Mouse (Mus musculus): ENCODE data around the gene Kif24. TPM values are rescaled to one million over a fixed set of nuclear protein-coding genes. Genes with fewer than 3 reads are reported as not detected.
A peak's percentile ranks its signal among the peaks of the same experiment; 100 is the strongest.

Kif24 gene
- polyA plus RNA-seq (2015; fragmentation: Nextera tagmentation; extraction: Ambion mirVana), result 8.8 and 9.6 TPM in 2 replicates

DNA sequence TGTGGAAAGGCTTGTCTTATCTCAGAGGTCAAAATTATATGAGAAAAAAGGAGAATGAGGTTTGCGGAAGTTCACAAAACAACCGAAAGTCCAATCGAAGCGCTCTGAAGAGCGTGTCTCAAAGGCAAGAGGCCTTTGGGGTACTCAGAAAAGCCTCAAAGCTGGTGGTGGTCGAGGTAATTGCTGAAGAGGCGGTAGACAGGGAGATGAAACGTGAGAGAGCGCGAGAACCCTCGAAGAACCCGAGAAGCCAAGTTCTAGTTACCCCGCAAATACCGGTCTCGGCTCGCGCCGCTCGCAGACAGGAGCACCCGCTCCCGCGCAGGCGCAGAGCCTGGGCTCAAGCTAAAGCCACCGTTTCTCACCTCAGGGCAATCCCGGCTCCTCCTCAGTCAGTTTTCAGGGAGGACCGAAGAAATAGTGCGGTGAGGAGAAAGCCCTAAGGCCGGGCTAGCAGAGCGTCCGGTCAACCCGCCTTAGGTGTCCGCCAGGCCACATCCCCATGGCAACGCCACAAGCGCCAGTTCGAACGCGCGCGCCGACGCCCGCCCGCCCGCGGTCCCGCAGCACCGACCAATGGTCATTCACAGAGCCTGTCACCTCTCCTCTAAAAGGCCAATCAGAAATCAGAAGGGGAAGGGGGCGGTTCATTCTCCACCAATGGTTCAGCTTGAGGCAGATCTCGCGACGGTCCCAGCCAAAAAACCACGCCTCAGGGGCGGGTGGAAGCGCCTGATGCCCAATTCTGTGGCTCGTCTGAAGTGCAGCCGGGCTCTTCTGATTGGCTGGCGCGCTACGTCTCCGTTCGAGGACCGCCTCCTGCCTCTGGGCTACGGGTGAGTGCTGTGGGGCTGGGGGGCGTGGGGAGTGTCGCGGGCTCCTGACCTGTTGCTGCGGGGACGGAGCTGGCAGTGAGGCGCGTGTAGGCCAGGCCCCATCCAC lies at the start of gene Kif24, which contains the start of gene Nudt2:
Kif24 (minus strand) TSS at position 543 of the 942 bp plus-strand sequence.
Nudt2 (plus strand) TSS at position 807 of the 942 bp plus-strand sequence.
- peaks cover 21% of the 10 kb centered on the region for H3K4me1 ChIP-seq
- no peaks in the 10 kb centered on the region for H3K9me3 ChIP-seq
- peak; percentile 99 for ATAC-seq (ENCODE audit: low FRiP score, low read depth)
- no peaks in the 10 kb centered on the region for H3K27me3 ChIP-seq
- peak within 1 kb of the TSS; percentile 73 for H3K4me3 ChIP-seq
- peak within 1 kb of the TSS; percentile 68 for H3K4me2 ChIP-seq (replicated peaks)
- WGBS, result under 1% methylated on average over 70 of the region's 70 CpGs
- no peaks in the 10 kb centered on the region for H3K36me3 ChIP-seq
- H3K27ac ChIP-seq, result peak within 1 kb of the TSS; percentile 44; the same call in 1 of the 2 replicates
- peak within 1 kb of the TSS; percentile 75 for H3K9ac ChIP-seq

DNA sequence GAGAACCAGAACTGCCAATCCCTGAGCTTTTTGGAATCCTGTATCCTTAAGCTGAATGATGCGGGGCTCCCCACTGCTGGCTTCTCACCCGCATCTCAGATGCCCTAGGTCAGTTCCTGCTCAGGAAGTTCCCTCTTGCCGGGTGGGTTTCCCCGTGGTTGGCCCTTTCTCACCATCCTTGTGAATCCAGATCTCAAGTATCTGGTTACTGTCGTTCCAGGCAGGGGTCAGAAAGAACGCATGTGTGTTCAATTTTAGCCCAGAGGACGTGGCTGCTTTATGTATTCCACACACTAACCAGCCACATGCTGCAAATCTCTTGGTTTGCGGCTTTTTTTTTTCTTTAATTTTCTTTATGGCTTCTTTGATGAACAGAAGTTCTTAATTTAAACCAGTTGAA lies 49.0 kb upstream of the Kif24 start:
- no peaks in the 10 kb centered on the region for H3K9me3 ChIP-seq
- no peak overlapping the region for H3K4me3 ChIP-seq
- H3K36me3 ChIP-seq, result no peaks in the 10 kb centered on the region
- peaks cover 25% of the 10 kb centered on the region for H3K27me3 ChIP-seq
- peak overlapping the region; percentile 61 for H3K27ac ChIP-seq
- H3K4me2 ChIP-seq (replicated peaks), result peak overlapping the region; percentile 37
- no peak for ATAC-seq (ENCODE audit: low FRiP score, low read depth)
- peaks cover 10% of the 10 kb centered on the region for H3K4me1 ChIP-seq
- 3% methylated on average over 8 of the region's 8 CpGs for WGBS
- 0 out of 2 replicates have a peak overlapping the region, but pooled peaks have one; percentile 36 for H3K9ac ChIP-seq

DNA sequence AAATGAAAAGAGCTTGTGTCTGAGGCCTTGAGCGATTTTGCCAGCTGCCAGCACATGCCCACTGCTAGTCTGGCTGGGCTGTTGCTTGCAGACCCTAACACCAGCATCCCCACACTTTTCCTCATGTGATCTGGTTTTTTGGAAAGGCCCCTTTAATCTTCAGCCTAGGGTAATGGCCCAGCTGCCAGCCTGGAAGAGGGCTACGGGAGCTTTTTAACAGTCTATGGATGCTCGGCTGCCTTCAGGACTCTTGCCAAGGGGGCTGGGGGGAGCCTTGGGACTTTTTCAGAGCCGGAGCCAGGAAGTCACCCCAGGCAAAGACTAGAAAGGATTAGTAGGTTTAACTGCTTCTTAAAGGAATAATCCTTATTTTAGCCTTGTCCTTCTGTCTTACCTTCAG lies 48.6 kb upstream of the Kif24 start:
- peak overlapping the region; percentile 61 for H3K27ac ChIP-seq
- no peak overlapping the region for H3K4me3 ChIP-seq
- ATAC-seq (ENCODE audit: low FRiP score, low read depth), result 0 out of 2 replicates have a peak, but pooled peaks have one; percentile 15
- WGBS, result 18% methylated on average over 4 of the region's 4 CpGs
- no peaks in the 10 kb centered on the region for H3K9me3 ChIP-seq
- 0 out of 2 replicates have a peak overlapping the region, but pooled peaks have one; percentile 36 for H3K9ac ChIP-seq
- H3K27me3 ChIP-seq, result peaks cover 27% of the 10 kb centered on the region
- peaks cover 10% of the 10 kb centered on the region for H3K4me1 ChIP-seq
- no peaks in the 10 kb centered on the region for H3K36me3 ChIP-seq
- peak overlapping the region; percentile 37 for H3K4me2 ChIP-seq (replicated peaks)

DNA sequence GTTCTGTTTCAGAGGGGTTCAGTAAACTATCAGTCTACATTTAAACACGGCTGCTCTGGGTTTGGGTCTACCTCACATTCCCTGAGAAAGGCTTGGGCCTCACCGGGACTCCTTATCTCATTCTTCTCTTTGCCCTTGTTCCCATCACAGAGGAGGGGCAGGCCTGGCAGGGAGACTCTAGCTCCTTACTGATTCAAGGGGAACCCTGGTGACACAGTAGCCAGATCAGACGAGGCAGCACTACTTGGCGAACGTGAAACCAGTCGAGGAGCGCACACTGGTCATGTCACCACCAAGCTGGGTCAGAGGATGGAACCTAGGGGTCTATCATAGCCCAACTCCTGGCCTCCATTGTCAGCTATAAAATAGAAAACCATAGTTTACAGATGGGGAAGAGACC lies 43.3 kb upstream of the Kif24 start:
- Histone ChIP-seq H3K36me3 (no peaks in the 10 kb centered on the region), H3K4me3 (no peak overlapping the region), H3K9me3 (no peaks in the 10 kb centered on the region), H3K9ac (no peak overlapping the region), H3K4me1 (peaks cover 16% of the 10 kb centered on the region), H3K27ac (no peak overlapping the region), H3K4me2 (replicated peaks) (peak overlapping the region; percentile 93; the same call in 1 of the 2 replicates), H3K27me3 (peaks cover 48% of the 10 kb centered on the region)
- no peak for ATAC-seq (ENCODE audit: low FRiP score, low read depth)
- 47% methylated on average over 7 of the region's 7 CpGs for WGBS

DNA sequence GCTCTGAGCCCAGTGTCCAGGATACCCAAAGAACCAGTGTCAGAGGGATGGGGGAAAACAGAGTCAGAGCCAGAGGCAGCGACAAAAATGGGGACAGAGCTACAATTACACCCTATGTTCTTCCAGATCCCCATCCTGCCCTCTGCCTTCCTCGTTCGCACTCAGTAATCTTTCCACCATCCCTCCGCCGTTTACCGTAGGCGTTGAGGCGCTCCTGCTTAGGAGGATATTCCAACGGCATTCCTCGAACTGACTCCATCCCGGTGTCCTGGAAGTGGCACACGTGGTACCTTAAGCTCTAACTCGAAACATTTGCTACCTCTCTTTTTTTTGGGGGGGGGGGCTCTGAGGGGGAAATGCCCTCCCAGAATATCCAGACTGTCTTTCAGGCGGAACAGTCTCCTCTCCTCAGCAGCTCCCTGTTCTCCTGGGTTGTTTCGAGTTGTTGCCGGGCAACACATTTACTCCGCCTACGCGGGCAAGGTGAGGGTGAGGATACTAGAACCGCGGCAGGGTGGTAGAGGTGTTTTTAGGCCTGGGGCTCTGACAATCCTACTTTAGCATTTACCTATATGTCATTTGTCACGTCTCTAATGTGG lies 42.7 kb upstream of the Kif24 start:
- ATAC-seq (ENCODE audit: low FRiP score, low read depth), result no peak
- peak overlapping the region; percentile 72 for H3K9ac ChIP-seq
- H3K9me3 ChIP-seq, result no peaks in the 10 kb centered on the region
- peak overlapping the region; percentile 93 for H3K4me2 ChIP-seq (replicated peaks)
- 1% methylated on average over 22 of the region's 22 CpGs for WGBS
- no peaks in the 10 kb centered on the region for H3K36me3 ChIP-seq
- peaks cover 21% of the 10 kb centered on the region for H3K4me1 ChIP-seq
- H3K27me3 ChIP-seq, result peaks cover 52% of the 10 kb centered on the region
- H3K4me3 ChIP-seq, result peak overlapping the region; percentile 57
- no peak overlapping the region for H3K27ac ChIP-seq

DNA sequence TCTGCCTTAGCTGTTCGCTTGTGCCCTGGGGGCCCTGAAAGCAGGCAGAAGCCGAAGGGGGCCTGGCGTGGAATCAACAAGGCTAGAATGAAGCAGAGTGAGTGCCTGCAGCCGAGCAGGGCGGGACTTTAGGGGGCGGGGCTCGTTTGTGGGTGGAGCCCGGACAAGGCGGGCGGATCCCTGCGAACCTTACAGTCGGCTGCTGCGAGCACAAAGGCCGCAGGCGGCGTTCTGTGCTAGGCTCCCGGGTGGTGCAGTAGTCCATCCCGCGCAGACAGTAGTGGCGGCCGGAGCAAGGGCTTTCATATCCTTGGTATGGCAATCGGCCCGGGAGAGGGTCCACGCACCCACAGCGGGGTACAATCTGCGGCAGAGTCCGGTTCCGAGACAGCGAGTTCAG lies 42.2 kb upstream of the Kif24 start:
- H3K4me2 ChIP-seq (replicated peaks), result peak overlapping the region; percentile 93
- peak overlapping the region; percentile 57 for H3K4me3 ChIP-seq
- peaks cover 57% of the 10 kb centered on the region for H3K27me3 ChIP-seq
- H3K9me3 ChIP-seq, result no peaks in the 10 kb centered on the region
- under 1% methylated on average over 29 of the region's 29 CpGs for WGBS
- H3K36me3 ChIP-seq, result no peaks in the 10 kb centered on the region
- peak overlapping the region; percentile 72 for H3K9ac ChIP-seq
- ATAC-seq (ENCODE audit: low FRiP score, low read depth), result peak; percentile 77
- H3K4me1 ChIP-seq, result peaks cover 26% of the 10 kb centered on the region
- H3K27ac ChIP-seq, result no peak overlapping the region

DNA sequence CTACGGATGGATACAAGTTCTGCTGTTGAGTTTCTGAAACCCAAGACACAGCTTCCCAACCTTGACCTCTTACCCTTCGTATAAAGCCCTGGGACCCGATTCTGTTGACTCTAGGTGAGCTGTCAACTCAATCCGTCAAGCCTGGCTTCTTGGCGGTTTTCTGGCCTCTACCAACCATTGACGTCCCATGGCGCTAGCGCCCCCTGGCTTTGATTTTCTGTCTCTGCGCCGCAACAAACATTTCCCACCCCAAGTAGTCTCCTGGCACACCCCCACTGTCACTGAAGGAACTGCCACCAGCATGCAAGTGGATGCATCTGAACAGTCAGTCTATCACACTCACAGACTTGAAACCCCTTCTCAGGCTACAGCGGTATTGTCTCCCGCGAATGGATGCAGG lies 41.5 kb upstream of the Kif24 start:
- no peak overlapping the region for H3K9ac ChIP-seq
- peak overlapping the region; percentile 57; the same call in 1 of the 2 replicates for H3K4me3 ChIP-seq
- H3K27ac ChIP-seq, result no peak overlapping the region
- peak overlapping the region; percentile 93 for H3K4me2 ChIP-seq (replicated peaks)
- WGBS, result 10% methylated on average over 13 of the region's 13 CpGs
- no peaks in the 10 kb centered on the region for H3K9me3 ChIP-seq
- no peak for ATAC-seq (ENCODE audit: low FRiP score, low read depth)
- no peaks in the 10 kb centered on the region for H3K36me3 ChIP-seq
- H3K27me3 ChIP-seq, result peaks cover 64% of the 10 kb centered on the region
- H3K4me1 ChIP-seq, result peaks cover 28% of the 10 kb centered on the region

DNA sequence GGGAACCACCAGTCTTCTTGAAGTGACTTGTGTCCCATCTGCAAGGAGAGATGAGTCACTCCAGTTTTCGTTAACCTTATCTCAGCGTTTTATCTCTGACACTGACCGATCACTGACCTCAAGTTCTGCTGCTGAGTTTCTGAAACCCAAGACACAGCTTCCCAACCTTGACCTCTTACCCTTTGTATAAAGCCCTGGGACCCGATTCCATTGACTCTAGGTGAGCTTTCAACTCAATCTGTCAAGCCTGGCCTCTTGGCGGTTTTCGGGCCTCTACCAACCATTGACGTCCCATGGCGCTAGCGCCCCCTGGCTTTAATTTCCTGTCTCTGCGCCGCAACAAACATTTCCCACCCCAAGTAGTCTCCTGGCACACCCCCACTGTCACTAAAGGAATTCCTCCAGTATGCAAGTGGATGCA lies 40.5 kb upstream of the Kif24 start:
- no peak overlapping the region for H3K4me2 ChIP-seq (replicated peaks)
- no peaks in the 10 kb centered on the region for H3K9me3 ChIP-seq
- no peak overlapping the region for H3K9ac ChIP-seq
- H3K4me1 ChIP-seq, result peaks cover 28% of the 10 kb centered on the region
- no peak overlapping the region for H3K27ac ChIP-seq
- no peak overlapping the region for H3K4me3 ChIP-seq
- ATAC-seq (ENCODE audit: low FRiP score, low read depth), result no peak
- peaks cover 74% of the 10 kb centered on the region for H3K27me3 ChIP-seq
- no peaks in the 10 kb centered on the region for H3K36me3 ChIP-seq
- WGBS, result 55% methylated on average over 11 of the region's 11 CpGs

DNA sequence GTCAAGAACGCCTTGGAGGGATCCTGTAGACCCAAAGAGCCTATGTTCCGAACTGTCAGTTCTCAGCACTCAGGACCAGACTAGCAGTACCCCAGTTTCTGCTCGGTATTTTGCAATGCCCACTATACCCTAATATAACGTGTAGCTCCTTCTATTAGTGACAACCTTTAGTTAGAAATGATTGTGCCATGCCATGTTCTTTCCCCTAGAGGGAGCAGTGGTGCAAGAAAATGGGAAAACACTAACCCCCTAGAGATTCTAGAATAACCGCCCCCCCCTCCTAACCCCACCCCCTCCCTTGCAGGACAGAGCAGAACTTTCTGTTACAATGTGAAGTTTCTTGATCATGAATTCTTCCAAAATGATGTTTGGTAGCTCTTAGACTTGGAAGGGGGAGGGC lies 39.6 kb upstream of the Kif24 start:
- no peak for ATAC-seq (ENCODE audit: low FRiP score, low read depth)
- Histone ChIP-seq H3K4me2 (replicated peaks) (no peak overlapping the region), H3K4me3 (no peak overlapping the region), H3K27me3 (peaks cover 76% of the 10 kb centered on the region), H3K27ac (no peak overlapping the region), H3K9ac (no peak overlapping the region), H3K4me1 (peaks cover 28% of the 10 kb centered on the region), H3K36me3 (no peaks in the 10 kb centered on the region), H3K9me3 (no peaks in the 10 kb centered on the region)
- WGBS, result 78% methylated on average over 5 of the region's 5 CpGs

DNA sequence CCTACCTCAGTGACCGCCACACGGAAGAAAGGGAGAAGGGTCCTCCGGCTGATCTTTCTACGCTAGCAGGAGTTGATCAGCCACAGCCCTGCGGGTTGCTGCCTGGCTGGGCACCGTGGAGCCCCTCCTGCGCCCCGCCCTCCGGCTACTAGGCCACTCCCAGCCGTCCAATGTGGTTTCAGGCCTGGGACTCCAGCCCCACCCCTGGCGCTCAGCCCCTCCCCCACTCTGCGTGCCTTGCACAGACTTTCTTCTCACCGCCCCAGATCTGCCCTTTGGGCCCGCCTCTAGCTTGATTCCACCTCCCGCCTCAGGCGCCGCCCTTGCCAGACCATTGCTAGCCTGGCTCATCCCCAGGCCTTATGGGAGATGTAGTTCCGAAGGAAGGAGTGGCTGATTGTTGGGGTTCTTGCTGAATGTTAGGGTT lies 38.3 kb upstream of the Kif24 start, which contains the start of gene AI464131:
AI464131 (minus strand) TSS at position 91 of the 427 bp plus-strand sequence.
- peak within 1 kb of the TSS; percentile 43 for H3K4me3 ChIP-seq
- H3K4me1 ChIP-seq, result peaks cover 41% of the 10 kb centered on the region
- peak within 1 kb of the TSS; percentile 68 for H3K4me2 ChIP-seq (replicated peaks)
- peaks cover 76% of the 10 kb centered on the region for H3K27me3 ChIP-seq
- no peaks in the 10 kb centered on the region for H3K36me3 ChIP-seq
- H3K9me3 ChIP-seq, result no peaks in the 10 kb centered on the region
- peak; percentile 91 for ATAC-seq (ENCODE audit: low FRiP score, low read depth)
- H3K27ac ChIP-seq, result 0 out of 2 replicates have a peak within 1 kb of the TSS, but pooled peaks have one; percentile 29
- 2% methylated on average over 18 of the region's 18 CpGs for WGBS
- H3K9ac ChIP-seq, result peak within 1 kb of the TSS; percentile 64

DNA sequence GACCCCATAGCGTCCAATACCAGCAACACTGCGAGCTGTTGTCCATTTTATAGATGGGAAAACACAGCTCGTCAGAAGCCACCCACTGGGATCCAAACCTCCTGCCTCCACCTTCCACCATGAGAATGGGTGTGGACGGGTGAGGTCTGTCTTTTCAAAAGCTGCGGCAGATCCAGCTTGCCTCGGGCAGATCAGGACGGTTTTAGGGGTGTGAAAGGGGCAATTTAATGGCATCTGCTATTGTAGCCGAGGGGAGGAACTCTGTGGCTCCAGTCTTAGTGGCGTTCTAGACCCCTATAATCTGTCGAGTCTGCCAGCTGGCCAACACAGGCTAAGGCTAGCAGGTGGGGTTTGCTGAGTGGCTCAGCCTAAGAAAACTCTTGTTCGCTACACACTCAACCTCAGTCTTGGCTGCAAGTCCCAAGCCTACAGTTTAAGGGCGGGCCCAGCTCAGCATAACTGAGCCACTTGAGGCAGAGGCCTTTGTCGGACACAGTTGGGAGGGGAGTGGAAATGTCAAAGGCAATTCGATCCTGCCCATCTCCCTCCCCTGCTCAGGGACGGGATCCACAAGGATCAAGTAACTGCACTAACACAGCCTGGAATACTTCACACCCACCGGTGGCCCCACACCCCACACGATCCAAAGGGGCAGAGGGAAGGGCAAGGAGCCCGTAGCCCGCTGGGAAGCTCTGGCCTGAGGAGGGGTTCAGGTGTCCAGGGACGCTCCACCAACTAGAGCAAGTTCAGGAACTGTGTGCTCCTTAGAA lies 37.7 kb upstream of the Kif24 start:
- peak overlapping the region; percentile 64 for H3K9ac ChIP-seq
- ATAC-seq (ENCODE audit: low FRiP score, low read depth), result peak; percentile 43
- no peaks in the 10 kb centered on the region for H3K9me3 ChIP-seq
- H3K27me3 ChIP-seq, result peaks cover 78% of the 10 kb centered on the region
- H3K4me1 ChIP-seq, result peaks cover 43% of the 10 kb centered on the region
- H3K4me2 ChIP-seq (replicated peaks), result peak overlapping the region; percentile 68
- 0 out of 2 replicates have a peak overlapping the region, but pooled peaks have one; percentile 29 for H3K27ac ChIP-seq
- no peaks in the 10 kb centered on the region for H3K36me3 ChIP-seq
- peak overlapping the region; percentile 43 for H3K4me3 ChIP-seq
- WGBS, result 9% methylated on average over 20 of the region's 20 CpGs
